Mouse (Mus musculus): ENCODE measurements around the gene Asap2.

Asap2 gene

DNA sequence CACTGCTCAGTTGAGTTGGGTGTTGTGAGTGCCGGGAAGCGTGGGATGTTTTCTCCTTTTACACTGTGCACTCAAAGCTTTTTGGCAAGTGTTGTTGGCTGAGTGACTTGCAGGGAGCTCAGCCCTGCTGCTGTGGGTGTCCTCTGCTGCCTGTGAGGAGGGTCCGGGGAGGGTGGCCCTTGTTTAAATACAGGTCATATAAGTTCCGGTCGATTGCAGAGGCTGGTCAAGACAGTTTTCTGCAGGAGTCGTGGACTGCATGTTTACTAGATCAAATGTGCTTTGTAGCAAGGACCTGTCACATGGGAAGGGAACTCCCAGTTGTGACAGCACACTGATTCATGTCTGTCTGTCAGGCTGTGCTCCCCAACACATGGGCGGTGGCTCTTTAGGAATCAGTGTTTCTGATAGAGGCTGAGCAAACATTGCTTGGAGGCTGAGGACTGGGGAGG, 175.7 kb downstream of the Asap2 start:
- DNase-seq (ENCODE audit: extremely low spot score, low spot score) = no peak

DNA sequence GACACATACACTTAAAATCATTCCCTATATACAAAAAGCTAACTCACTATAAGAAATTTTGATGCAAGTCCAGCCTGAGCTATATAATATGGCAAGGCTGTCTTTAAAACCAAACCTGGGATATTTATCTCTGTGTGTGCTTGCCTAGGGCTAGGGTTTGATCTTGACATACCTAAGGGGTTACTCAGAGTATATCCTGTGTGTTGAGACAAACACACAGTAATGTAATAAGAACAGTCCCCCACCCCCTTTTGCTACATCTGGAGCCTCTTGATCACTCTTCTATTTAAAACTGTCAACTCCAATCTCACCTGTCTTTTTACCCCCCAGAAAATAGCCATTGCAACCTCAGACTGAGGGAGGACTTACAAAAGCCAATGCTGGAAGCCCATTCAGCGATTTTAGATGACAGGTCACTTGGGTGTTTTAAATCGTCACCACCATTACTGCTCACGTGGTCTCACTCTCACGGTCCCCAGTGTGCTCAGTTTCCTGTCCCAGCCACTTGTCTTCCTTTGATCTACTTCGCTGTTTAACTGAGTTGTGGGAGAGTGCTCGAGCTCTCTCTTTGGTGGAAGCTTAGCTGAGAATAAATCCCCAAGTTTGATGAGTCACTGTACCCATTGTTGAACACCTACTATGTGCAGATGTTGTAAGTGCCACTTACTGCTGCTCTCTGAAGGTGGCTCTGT, 176.8 kb downstream of the Asap2 start:
- DNase-seq (ENCODE audit: extremely low spot score, low spot score) = no peak

DNA sequence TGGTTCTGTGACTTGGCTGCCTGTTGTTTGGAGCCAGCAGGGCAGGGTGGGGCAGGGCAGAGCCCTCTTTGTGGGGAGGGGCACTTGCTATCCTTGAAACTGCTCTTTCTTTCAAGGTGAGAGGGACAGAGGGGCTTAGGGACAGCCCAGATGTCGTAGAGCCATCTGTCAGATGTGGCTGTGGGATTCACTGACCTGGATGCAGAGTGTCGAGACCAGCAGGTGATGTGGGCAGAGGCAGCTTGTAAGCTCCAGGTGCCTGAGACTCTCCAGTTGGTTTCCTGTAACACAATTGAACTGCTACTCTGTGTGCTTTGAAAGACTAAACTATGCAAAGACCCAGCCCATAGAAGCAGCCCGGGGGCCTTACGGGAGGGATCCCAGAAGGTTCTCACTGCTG, 177.5 kb downstream of the Asap2 start:
- no peak for DNase-seq (ENCODE audit: extremely low spot score, low spot score)

DNA sequence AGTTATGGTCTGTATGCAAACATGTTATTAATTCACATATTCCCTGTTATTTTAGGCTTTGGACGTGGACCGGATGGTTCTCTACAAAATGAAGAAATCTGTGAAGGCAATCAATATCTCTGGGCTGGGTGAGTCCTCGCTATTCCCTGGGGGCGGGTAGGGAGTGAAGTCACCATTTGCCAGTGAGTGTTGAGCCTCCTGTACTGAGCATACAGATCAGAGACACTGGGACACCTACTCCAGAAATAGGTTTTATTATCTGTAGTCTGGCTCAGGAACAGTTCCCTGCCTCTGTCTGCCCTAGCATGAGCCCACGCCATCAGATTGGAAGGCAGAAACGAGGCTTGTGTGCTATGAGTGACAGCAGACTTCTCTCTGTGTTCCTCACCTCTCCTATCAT, 177.9 kb downstream of the Asap2 start:
- DNase-seq (ENCODE audit: extremely low spot score, low spot score) = no peak

DNA sequence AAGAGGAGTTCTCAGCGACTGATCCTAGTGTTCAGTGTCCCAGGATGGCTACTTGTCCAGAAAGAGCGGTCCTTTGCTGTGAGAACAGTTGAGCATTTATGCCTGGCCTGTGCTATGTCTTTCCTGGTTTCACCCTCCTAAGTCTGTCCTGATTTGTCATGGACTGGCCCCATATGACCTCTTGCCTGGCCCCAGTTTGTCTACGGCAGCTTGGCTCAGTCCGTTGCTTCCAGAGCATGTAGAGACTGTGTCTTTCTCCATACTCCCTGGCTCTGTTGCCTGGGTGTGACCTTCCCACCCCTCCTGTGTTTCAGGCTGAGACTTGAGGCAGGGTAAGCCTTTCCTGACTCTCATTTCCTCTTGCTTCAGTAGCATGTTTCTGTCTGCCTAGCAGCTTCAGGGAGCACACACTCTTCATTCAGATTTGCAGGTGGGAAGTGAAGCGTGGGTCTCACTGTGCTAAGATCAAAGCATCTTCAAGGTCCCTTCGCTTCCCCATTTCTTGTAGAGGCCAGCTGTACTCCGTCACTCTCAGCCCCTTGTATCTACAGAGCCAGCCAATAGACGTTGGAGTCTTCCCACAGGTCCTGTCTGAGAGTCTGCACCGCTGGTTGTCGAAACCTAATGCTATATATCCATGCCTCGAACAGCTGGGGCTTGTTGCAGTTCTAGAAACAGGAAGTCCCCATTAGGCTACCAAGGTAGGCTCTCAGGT, 181.7 kb downstream of the Asap2 start:
- DNase-seq (ENCODE audit: extremely low spot score, low spot score) = no peak

DNA sequence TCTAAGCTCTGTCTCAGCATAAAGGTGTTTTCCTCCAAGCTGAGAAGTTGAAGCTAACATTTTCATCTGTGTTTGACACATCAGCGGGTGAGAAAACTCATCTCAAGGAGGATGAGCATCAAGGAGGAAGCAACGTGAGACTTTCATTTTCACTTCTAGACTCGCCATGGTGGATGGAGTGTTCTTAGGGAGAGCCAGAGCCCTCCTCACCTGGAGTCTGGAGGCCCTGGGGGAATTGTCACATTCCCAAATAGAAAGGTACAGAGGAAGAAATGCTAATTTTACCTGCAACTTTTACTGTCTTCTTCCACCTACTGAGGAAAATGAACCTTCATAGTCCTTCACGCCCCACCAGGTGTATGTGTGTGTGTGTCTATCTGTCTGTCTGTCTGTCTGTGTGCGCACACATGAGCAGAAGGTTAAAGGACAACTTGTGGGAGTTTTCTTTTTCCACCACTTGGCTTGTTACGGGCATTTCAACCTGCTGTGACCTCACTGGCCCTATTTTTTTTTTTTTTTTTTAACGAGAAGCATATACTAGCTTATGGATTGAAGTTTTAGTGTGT, 183.7 kb downstream of the Asap2 start:
- no peak for DNase-seq (ENCODE audit: extremely low spot score, low spot score)

DNA sequence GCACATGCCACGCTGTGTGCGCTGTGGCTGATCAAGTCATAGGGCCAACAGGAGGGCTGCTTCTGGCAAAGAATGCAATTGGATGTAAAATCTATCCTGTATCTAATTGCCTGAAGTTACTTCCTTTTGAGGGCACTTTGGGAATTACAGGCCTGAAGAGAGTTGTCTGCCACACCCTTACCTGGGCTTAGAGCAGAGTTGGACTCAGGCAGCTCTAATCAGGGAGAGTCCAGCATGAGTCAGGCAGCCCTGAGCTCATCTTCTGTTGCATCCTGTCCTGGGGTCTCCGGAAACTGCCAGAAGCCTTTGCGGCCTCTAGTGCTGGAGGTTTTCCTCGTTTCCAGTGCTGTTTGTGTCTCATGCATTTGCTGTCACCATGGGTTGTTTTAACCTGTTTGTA, 186.1 kb downstream of the Asap2 start:
- DNase-seq (ENCODE audit: extremely low spot score, low spot score) = no peak

DNA sequence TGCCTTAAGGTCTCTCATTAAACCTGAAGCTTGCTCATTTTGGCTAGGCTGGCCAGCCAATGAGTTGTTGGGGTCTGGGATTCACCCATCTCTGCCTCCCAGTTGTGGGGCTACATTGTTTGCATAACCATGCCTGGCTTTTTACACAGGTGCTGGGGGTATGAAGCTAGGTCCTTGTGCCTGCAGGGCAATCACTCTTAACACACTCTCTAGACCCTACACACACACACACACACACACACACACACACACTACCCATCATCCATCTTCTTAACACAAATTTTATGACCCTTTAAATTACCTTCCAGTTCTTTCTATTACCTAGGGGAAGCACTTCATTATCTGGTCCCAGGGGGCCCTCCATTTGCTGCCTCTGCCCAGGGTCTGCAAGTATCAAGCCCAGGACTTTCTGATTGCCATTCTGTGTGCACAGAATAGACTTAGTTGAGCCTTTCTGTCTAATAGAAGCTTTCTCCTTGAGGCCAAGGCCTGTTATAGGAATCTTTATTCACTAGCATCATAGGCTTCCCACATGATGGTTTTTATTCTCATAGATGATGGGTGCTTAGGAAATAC, 187.0 kb downstream of the Asap2 start:
- DNase-seq (ENCODE audit: extremely low spot score, low spot score) = no peak

DNA sequence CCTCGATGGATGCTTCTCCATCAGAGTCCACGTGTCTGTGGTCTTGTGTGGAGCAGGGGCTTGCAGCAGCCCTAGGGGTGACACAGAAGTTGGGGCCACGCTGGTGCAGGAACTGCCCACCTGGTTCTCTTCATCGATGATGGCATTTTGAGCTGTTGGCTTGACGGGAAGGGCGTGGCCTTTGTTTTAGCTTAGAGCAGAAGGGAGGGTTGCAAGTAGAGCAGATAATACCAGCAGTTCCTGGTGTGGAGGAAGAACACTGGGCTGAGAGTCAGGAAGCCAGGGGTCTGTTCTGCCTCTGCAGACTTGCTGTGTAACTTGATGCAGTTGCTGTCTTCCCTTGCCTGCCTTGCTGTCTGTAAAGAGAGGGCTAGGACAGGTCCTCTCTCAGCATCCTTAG, 189.8 kb downstream of the Asap2 start:
- no peak for DNase-seq (ENCODE audit: extremely low spot score, low spot score)

DNA sequence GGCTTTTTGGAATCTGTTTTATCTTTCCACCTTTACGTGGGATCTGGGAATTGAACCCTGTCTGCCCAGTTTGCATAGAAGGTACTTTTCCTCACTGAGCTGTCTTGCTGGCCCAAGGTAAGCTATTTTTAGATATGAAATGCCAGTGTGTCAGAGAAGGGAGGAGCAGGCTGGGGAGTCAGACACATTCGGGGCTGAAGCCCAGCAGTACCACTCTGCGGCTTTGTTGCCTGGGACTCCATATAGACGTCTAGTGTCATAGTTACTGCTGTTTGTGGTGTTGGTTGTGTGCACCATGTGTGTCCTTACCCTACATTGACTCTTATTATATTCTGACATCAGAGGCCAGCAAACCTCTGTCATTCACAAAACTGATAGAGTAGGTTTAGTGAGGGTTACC, 192.5 kb downstream of the Asap2 start:
- DNase-seq (ENCODE audit: extremely low spot score, low spot score) = no peak

DNA sequence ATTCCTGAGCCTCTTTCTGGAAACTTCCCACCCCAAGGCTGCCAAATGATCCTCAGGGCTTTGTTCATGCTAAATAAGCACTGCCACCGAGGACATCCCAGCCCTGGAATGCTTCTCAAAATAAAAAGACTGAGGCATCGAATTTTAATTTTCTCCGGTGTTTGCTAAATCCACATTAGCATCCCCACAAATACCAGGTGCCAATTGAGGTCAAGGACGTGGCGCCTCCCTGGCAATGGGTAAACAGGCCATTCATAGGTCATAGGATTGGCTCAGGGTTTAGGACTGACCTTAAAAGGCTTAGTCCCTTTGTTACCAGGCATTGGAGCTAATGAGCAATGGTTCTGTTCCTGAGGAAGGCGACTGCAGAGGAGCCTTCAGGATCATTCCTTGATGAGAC, 193.1 kb downstream of the Asap2 start:
- no peak for DNase-seq (ENCODE audit: extremely low spot score, low spot score)

DNA sequence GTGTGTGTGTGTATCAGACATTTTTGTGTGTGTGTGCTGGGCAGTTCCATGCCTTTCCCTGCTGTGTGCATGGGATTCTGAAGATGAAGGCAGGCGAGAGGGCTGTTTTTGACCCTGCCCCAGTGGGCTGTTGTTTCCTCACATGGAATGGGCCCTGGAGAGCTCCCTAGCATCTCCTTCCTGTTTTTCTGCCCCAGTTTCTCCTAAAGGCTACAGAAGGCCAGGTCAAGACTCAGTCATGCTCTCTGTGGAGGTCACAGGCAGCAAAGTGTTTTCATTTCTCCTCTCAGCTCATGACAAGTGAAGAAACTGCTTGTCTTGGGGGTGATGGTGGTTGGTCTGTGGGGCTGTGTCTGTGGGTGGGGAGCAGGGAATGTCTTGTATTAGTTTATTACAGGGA, 195.9 kb downstream of the Asap2 start:
- DNase-seq (ENCODE audit: extremely low spot score, low spot score) = no peak

DNA sequence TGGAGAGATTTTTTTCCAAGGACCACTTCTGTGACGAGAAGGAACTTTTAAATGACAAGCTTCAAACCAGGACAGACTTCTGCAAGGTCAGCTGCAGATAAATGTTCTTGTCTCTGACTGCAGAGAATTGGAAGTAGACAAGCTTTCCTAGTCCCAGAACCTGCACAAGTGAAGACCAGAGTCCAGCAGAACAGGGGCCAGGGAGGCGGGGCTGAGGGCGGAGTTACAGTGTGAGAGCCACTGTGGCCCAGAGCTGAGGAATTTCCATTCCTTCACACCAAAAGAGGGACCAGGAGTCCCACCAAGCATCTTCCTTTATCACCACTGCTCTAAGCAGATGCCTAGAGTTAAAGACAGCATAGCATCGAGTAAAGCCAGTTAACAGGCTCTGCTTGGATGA, 198.6 kb downstream of the Asap2 start:
- DNase-seq (ENCODE audit: extremely low spot score, low spot score) = no peak

DNA sequence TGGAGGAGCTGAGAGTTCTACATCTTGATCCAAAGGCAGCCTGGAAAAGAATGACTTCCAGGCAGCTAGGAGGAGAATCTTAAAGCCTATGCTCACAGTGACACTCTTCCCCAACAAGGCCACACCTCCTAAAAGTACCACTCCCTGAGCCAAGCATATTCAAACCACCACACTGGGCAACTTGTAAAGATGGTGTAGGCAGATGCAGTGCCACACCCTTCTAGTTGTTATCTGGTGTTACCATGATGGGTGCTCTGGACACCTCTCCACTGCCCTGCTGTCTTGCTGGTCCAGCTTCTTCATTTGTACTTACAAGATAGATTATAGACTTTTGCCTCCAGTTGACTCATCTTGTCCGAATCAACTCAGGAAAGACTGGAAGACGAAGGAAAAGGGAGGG, 201.3 kb downstream of the Asap2 start:
- no peak for DNase-seq (ENCODE audit: extremely low spot score, low spot score)

DNA sequence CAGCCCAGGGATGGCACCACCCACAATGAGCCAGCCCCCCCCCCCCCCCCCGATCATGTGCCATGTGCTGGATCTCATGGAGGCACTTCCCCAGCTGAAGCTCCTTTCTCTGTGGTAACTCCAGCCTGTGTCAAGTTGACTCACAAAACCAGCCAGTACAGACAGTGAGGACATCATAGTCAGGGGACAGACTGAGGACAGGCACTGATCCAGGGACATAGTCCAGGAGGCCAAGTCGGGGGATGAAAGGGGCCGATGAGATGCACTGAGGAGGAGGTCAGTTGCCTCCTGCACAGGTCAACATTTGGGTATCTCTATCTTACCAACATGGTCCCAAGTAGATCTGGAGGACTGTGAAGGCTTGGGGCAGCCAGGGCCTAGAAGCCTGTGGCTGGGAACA, 205.2 kb downstream of the Asap2 start:
- no peak for DNase-seq (ENCODE audit: extremely low spot score, low spot score)

DNA sequence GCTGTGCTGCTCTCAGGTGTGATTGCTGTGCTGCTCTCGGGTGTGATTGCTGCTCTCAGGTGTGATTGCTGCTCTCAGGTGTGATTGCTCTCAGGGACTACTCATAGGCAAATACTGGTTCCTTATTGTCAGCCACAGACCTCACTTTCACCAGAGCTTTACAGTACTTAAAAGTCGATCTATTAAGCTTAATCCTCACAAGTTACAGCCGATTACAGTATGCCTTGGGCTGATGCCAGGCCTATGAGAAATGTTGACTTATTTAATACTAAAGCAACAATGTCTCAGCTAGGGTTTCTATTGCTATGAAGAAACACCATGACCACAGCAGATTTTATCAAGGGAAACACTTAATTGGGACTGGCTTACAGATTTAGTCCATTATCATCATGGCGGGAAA, 206.2 kb downstream of the Asap2 start:
- DNase-seq (ENCODE audit: extremely low spot score, low spot score) = no peak

DNA sequence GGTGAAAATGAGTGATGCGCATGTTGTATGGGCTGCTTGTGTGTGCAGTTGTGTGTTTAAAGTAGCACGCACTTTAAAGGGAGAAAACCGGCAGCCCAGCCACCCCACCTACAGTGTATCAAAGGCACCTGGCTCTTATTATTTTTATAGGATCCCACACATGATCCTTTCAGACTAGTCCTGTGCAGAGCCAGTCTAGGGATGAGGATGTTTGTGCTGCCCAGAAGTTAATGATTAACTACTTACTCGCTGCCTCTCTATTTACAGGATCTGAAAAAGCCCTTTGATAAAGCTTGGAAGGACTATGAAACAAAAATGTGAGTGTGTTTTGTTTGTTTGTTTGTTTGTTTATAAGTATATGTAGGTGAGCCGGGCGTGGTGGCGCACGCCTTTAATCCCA, 210.4 kb downstream of the Asap2 start:
- DNase-seq (ENCODE audit: extremely low spot score, low spot score) = no peak

DNA sequence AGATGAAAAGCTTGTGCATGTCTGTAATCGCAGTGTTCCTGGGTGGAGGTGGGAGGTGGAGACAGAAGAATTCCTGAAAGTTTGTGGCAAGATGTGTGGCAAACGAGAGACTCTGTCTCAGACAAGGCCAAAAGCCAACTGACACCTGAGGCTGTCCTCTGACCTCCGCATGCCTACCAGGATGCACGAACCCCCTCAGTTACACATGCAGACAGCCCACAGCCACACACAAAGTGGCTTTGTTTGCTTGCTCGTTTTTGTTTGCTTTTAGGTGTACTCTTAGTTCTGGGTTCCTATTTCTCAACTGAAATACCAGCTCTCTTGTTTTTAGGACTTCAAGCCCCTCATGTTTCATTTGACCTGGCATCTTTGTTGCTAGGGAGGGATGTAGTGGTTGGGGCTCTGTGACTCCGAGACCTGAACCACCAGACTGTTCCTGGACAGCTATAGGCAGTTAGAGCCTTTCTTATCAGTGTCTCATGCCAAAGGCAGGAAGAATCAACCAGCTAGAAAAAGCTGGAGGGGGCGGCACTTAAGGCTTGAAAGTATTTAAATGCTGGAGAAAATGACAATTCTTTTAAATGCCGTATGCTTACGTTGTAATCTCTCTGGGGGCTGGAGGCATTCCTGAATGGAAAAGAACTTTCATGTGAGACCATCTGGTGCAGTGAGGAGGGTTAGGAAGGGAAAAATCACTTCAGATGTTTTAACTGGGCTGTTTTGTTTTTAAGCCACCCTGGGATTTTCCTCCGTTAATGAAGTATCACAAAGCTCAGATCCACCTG, 211.4 kb downstream of the Asap2 start:
- no peak for DNase-seq (ENCODE audit: extremely low spot score, low spot score)

DNA sequence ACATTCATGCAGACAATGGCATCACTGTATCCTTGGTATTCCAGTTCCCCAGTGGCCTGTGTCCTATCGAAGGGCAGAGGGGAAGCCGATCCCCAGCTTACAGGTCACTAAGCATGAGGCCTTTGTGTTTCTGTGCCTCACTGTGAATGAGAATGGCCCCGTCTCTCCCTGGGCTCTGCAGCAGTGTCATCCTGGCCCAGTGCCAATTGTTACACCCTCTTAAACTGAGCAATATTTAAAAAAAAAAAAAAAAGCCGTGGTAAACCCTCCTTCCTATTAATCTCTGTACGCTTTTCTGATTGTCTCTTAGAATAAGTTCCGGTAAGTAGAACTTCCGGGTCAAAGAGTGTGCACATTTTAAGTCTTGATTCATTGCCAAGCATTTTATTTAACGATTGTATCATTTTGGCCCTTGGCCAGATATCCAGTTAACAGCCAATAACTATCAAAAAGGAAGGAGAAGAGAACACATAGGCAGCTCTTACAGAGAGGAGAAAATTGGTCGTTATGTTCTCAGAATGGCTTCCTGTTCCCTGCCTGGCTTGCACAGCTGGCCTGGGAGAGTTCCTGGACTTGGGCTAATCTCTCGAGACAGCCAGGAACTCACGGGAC, 214.5 kb downstream of the Asap2 start:
- no peak for DNase-seq (ENCODE audit: extremely low spot score, low spot score)

DNA sequence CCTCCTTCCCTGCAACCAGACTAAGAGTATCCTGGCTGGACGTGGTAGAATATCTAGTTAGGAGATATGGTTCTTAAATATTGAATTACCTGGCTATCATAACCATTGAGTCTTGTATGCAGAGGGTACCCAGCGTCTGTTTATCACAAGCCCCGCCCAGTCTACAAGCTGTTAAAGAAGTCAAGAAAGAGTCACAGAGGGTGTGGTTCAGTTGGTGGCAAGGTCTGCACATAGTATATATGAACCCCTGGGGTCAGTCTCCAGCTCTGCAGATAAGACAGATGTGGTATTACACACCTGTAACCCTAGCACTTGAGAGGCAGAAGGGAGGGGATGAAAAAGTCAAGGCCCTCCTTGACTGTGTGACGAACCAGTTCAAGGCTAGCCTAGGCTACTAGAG, 215.5 kb downstream of the Asap2 start:
- DNase-seq (ENCODE audit: extremely low spot score, low spot score) = no peak

DNA sequence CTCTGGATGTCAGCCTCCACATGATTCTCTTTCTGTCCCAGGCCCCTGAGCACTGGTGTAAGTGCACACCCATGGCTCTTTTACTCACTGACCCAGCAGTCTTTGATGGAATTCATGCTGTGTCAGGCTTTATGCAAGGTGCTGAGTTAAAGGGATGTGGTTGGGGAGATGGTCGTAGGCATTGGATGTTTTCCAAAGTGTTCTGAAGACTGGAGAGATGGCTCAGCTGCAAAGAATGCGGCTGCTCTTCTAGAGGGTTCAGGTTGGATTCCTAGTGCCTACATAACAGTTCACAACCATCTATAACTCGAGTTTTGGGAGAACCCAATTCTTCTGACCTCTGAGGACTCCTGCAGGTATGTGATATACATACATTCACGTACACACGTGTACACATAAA, 217.2 kb downstream of the Asap2 start:
- DNase-seq (ENCODE audit: extremely low spot score, low spot score) = no peak

Measured in neural tube, embryonic 10.5 days (tissue).